8 mouse cellular contexts compared by ENCODE assay signal in the genomic region with DNA sequence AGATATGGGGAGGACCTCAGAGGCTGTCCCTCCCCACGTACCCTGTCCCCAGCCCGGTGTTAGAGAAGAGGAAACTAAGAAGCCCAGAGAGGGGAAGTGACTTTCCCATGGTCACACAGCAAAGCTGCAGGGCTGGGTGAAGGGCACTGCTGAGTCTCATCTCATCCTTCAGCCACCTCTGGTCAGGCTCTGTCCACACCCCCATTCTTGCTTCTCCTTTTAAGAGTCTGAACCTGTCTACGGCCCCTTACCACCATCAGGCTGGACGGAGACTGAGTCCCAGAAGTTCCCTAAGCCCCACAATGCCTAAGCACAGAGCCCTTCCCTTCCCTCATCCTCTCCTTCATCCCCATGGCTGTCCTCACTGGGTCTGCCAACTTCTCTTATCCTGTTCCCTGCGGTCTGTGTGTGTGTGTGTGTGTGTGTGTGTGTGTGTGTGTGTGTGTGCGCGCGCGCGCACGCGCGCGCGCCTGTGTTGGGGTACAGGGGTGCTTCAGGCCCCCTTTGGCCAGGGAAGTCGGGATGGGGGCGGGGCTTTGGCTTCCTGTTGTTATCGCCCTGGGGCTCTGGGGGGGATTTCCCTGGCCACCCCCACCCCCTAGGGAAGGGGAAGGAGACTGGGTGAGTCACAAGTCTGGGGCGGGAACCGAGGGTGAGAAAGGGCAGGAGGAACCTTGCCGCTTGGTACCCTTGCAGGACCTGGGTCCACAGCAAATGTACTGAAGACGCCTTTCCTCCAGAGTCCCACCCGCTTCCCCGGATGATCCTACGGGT. TPM values are rescaled to one million over a fixed set of nuclear protein-coding genes. Genes with fewer than 3 reads are reported as not detected.
DNase-seq lines count a peak whose midpoint lies in the region; ATAC-seq lines count a peak whose summit lies in the region.

No protein-coding gene starts in this region.

- H3K4me1 ChIP-seq in liver, embryonic 16.5 days (ENCODE audit: control insufficient read depth, low read depth, low read length), result no peaks in the 10 kb centered on the region
- no peaks in the 10 kb centered on the region for H3K4me1 ChIP-seq in forebrain, embryonic 14.5 days (ENCODE audit: control insufficient read depth, insufficient read depth, low read length)

- H3K27ac ChIP-seq in liver, embryonic 16.5 days (ENCODE audit: low read length), result no peak overlapping the region
- H3K27ac ChIP-seq in forebrain, embryonic 14.5 days (ENCODE audit: low read depth, low read length), result no peak overlapping the region

- no peak overlapping the region for H3K4me2 ChIP-seq in liver, embryonic 16.5 days (ENCODE audit: low read depth, low read length)
- H3K4me2 ChIP-seq in forebrain, embryonic 14.5 days (ENCODE audit: low read length), result no peak overlapping the region

- H3K27me3 ChIP-seq in liver, embryonic 16.5 days (ENCODE audit: control insufficient read depth, insufficient read depth, low read depth, low read length), result no peaks in the 10 kb centered on the region
- no peaks in the 10 kb centered on the region for H3K27me3 ChIP-seq in forebrain, embryonic 14.5 days (replicated peaks; ENCODE audit: control insufficient read depth, insufficient read depth, low read length)

- ATAC-seq in liver, embryonic 16.5 days (ENCODE audit: low read depth), result peak; percentile 37
- ATAC-seq in erythroid progenitor cell, adult 5-6 weeks (replicated peaks; ENCODE audit: low FRiP score, poor library complexity, severe bottlenecking), result no peak
- no peak for ATAC-seq in forebrain, embryonic 14.5 days

- intact Hi-C loops in left cerebral cortex, postnatal 14 days (cut with DNase I), result no loop called here

- no peak overlapping the region for H3K4me3 ChIP-seq in liver, embryonic 16.5 days (ENCODE audit: low read depth, low read length)
- no peak overlapping the region for H3K4me3 ChIP-seq in forebrain, embryonic 14.5 days (ENCODE audit: low read depth, low read length)

- peak; percentile 49 to 54 for DNase-seq in left cerebral cortex, postnatal 14 days (ENCODE audit: low spot score in 2 of 2)
- no peak for DNase-seq in left cerebral cortex, adult 11 months (ENCODE audit: low spot score)
- DNase-seq in c-Kit-positive CD71-negative TER-119-negative erythroid progenitor cells, embryonic 14.5 days (ENCODE audit: low read depth), result peak; percentile 74
- peak; percentile 72 to 79 for DNase-seq in spleen, postnatal 4 days (ENCODE audit: low spot score in 2 of 2)
- DNase-seq in ovary, postnatal 10 days (ENCODE audit: low spot score), result no peak
- DNase-seq in forebrain, embryonic 14.5 days (ENCODE audit: low spot score), result no peak

- no peaks in the 10 kb centered on the region for H3K9me3 ChIP-seq in liver, embryonic 16.5 days (replicated peaks; ENCODE audit: control insufficient read depth, low read length)
- H3K9me3 ChIP-seq in forebrain, embryonic 14.5 days (replicated peaks; ENCODE audit: control insufficient read depth, low read length), result no peaks in the 10 kb centered on the region

- no peak overlapping the region for H3K9ac ChIP-seq in liver, embryonic 16.5 days (ENCODE audit: low read depth, low read length)
- no peak overlapping the region for H3K9ac ChIP-seq in forebrain, embryonic 14.5 days (ENCODE audit: low read length)

- WGBS in liver, embryonic 16.5 days (ENCODE audit: insufficient replicate concordance), result 31% methylated on average over 25 of the region's 25 CpGs
- WGBS in forebrain, embryonic 14.5 days, result 75% methylated on average over 25 of the region's 25 CpGs

- no peaks in the 10 kb centered on the region for H3K36me3 ChIP-seq in liver, embryonic 16.5 days (ENCODE audit: control insufficient read depth, insufficient read depth)
- H3K36me3 ChIP-seq in forebrain, embryonic 14.5 days (ENCODE audit: control insufficient read depth, insufficient read depth, low read length), result peaks cover 3% of the 10 kb centered on the region; the same call in 1 of the 2 replicates

RNA-seq across cellular contexts. Expression of gene Zfp574, which starts 47.9 kb away (rescaled TPM):
- total RNA-seq in left cerebral cortex, postnatal 14 days (2021), result 10 to 100 TPM; 28.1 to 30.0 TPM
- 8.1 and 10.4 TPM in 2 replicates for polyA plus RNA-seq in liver, embryonic 16.5 days (2015; fragmentation: Nextera tagmentation; extraction: Ambion mirVana)
- 7.5 and 7.6 TPM in 2 replicates for total RNA-seq in erythroid progenitor cell, adult 5-6 weeks (2015; ENCODE audit: low replicate concordance)
- 4.5 and 6.0 TPM in 2 replicates for total RNA-seq in erythroid progenitor cell, adult 5-6 weeks (2017; ENCODE audit: low replicate concordance)
- 18.9 and 28.4 TPM in 2 replicates for polyA plus RNA-seq in forebrain, embryonic 14.5 days (2014; fragmentation: Nextera tagmentation; extraction: Ambion mirVana)

RNA-seq across cellular contexts. Expression of gene Grik5, which starts 48.1 kb away (rescaled TPM):
- total RNA-seq in left cerebral cortex, postnatal 14 days (2021), result 100 to 1,000 TPM; 264 to 270 TPM
- polyA plus RNA-seq in liver, embryonic 16.5 days (2015; fragmentation: Nextera tagmentation; extraction: Ambion mirVana), result 0.76 and 0.92 TPM in 2 replicates
- 5.4 and 12.3 TPM in 2 replicates for total RNA-seq in erythroid progenitor cell, adult 5-6 weeks (2015; ENCODE audit: low replicate concordance)
- 2.2 and 3.7 TPM in 2 replicates for total RNA-seq in erythroid progenitor cell, adult 5-6 weeks (2017; ENCODE audit: low replicate concordance)
- 11.2 and 14.2 TPM in 2 replicates for polyA plus RNA-seq in forebrain, embryonic 14.5 days (2014; fragmentation: Nextera tagmentation; extraction: Ambion mirVana)

RNA-seq across cellular contexts. Expression of gene Pou2f2, which starts 59.3 kb away (rescaled TPM):
- 10 to 100 TPM; 11.5 to 13.0 TPM for total RNA-seq in left cerebral cortex, postnatal 14 days (2021)
- polyA plus RNA-seq in liver, embryonic 16.5 days (2015; fragmentation: Nextera tagmentation; extraction: Ambion mirVana), result 0.99 and 1.7 TPM in 2 replicates
- 4.2 and 6.1 TPM in 2 replicates for total RNA-seq in erythroid progenitor cell, adult 5-6 weeks (2015; ENCODE audit: low replicate concordance)
- 1.6 and 2.7 TPM in 2 replicates for total RNA-seq in erythroid progenitor cell, adult 5-6 weeks (2017; ENCODE audit: low replicate concordance)
- polyA plus RNA-seq in forebrain, embryonic 14.5 days (2014; fragmentation: Nextera tagmentation; extraction: Ambion mirVana), result 15.5 and 21.1 TPM in 2 replicates

Comparison
In these comparisons a context has a peak if more than half of its experiments do, and no peak if none do; other contexts are left out.
1. DNase-seq: peak in left cerebral cortex, postnatal 14 days (2 of 2), c-Kit-positive CD71-negative TER-119-negative erythroid progenitor cells, embryonic 14.5 days (single experiment) and spleen, postnatal 4 days (2 of 2); none in left cerebral cortex, adult 11 months (single experiment), ovary, postnatal 10 days (single experiment) and forebrain, embryonic 14.5 days (single experiment).
2. RNA of gene Grik5, which starts 48.1 kb away (total RNA-seq): 264 to 270 TPM in left cerebral cortex, postnatal 14 days; 2.2 to 12.3 TPM in erythroid progenitor cell, adult 5-6 weeks; every median in the first group is over 10 times any median in the second.